Mouse (Mus musculus) erythroblast, adult 5-6 weeks (primary cell): ENCODE measurements around the gene Dsp. TPM values are rescaled to one million over a fixed set of nuclear protein-coding genes. Genes with fewer than 3 reads are reported as not detected.

Experiments
- ATAC-seq: replicated peaks from 2 replicates; pipeline ENCODE4 v1.8.0; 2016; ENCODE audit warnings: moderate number of reproducible peaks, mild to moderate bottlenecking, moderate TSS enrichment, inconsistent platforms; ENCODE audit not compliant: poor library complexity, low FRiP score, severe bottlenecking
- total RNA-seq, 2 experiments: library from RNA; stranded (forward) in 1 of 2; stranded (reverse) in 1 of 2; fragments of 150-400 nt in 1 of 2; fragments of 200-764, 138-1000 nt in 1 of 2; gene quantifications; 2 replicates each; pipeline versions ENCODE4 v1.2.3 to v1.2.4; 2015 to 2017; ENCODE audit warnings: low replicate concordance in 2 of 2

The Dsp gene
- total RNA-seq (2015; ENCODE audit: low replicate concordance) (0.38 TPM in 1 of 2 replicates, not detected in the other), total RNA-seq (2017; ENCODE audit: low replicate concordance) (0.28 and 0.34 TPM in 2 replicates)

DNA sequence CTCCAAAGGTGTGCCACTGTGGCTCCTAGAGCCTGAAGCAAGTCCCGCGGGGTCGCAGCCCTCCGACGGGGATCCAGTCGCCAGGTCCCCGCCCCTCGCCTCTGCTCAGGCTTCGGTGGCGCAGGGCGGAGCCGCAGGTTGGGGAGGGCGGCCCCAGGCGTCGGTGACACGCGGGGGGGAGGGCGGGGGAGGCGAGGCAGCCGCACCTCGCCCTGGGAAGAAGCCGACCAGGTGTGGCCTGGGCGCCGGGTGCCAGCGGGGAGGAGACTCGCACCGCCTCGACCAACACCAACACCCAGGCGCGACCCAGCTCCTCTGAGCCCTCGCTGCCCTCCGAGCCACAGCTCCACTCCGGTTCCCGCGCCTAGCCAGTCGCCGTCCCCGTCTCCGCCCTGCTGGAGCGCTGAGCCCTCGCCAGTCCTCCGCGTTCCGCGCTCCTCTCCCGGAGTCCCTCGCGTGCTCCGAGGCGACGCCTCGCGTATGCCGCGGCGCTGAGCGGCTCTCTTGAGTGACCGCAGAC lies at the start of gene Dsp:
Dsp (plus strand) TSS at position 226 of the 520 bp plus-strand sequence.
- no peak for ATAC-seq

DNA sequence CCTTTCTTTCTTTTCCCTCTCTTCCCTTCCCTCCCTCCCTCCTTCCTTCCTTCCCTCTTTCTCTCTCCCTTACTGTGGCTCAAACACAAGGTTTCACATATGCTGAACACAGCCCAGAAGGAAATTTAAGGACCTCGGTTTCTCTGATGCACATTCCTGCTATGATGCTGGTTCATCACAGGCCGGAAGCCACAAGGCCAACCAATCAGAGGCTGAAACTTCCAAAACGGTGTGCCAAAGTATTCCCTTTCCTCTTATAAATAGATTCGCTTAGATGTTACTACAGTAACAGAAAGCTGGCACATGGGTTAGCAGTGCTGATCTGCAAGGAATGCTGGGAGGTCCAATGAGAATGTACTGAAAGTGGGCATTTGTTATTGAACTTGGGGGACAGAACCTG lies 47.7 kb upstream of the Dsp start:
- no peak for ATAC-seq

DNA sequence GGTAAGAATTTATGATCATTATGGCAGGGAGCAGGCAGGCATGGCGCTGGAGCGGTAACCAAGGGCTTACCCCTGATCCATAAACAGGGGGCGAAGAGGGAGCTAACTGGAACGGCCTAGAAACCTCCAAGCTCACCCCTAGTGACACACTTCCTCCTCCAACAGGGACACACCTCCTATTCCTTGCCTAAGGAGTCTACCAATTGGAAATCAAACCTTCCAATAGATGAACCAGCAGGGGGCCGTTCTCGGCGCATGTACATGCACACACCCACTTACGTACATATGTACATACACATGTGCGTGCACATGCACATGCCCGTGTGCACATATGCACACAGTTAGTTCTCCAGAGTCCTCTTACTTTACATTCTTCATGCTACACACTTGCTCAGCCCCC lies 46.6 kb upstream of the Dsp start:
- ATAC-seq: no peak

DNA sequence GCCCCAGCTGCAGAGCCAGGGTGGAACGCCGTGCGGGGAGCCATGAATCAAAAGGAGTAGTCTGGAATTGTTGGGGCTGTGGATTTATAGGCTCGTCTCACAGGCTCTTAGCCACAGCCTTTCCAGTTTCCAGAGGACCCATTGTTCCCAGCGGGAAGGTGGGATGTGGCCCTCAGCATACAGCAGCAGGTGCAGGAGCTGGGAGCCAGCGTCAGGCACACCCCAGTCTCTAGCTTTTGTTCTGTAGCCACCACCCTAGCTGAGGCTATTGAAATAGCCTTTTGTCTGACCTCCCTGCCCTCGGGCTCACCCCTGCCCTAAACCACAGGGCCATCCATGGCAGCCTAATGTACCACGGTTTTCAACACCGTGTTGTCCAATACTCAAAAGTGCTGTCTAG lies 42.0 kb upstream of the Dsp start:
- no peak for ATAC-seq

DNA sequence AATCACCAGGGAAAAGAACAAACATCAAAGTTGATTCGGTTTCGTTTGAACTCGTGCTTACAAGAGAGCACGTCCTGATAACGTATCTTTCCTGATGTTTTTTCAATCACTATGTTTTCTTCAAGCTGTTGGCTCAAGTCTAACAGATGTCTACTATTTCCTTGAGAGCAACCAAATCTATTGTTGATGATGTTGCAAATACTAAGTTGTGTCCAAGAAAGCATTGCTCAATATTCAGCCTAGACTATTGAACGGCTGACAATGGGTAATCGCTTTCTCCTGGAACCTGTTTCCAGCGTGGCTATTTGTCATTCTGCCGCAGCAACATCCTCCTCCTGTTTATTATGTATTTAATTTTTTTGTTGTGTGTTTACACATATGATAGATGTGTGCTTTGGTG lies 28.8 kb upstream of the Dsp start:
- ATAC-seq: no peak

DNA sequence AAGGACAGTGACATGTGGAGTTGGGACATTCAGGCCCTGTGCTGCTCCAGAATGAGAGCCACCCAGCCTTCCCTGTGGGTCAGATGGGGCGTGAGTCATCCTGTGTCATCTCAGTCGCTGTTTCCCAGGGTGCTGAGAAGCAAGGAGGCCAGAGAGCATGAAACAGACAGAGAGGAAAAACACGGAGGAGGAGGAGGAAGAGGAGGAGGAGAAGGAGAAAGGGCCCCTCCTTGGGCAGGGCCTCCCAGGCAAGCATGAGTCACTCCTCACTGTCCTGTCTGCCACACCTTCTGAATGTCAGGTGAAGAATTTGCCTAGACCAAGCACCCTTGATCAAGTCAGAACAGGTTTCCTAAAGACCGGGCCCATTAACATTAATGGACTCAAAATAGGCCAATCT lies 27.4 kb upstream of the Dsp start:
- no peak for ATAC-seq

DNA sequence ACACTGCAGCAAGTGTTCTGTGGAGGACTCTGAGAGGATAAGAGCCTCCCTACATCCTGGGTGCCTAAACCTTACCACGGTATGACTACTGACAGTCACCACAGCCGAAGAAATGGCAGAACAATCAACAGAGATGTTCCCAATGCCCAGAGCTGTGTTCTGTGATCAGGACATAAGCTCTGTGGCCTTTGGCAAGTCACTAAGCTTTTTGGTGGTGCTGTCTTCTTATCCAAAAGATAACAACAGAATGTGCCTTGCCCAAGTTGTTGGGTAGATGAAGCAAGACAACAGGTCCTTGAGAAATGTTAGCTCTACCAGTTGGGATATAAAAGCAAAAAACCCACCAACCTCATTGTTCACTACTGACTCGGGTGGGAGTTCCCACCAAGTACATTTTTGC lies 23.4 kb upstream of the Dsp start:
- ATAC-seq: no peak

DNA sequence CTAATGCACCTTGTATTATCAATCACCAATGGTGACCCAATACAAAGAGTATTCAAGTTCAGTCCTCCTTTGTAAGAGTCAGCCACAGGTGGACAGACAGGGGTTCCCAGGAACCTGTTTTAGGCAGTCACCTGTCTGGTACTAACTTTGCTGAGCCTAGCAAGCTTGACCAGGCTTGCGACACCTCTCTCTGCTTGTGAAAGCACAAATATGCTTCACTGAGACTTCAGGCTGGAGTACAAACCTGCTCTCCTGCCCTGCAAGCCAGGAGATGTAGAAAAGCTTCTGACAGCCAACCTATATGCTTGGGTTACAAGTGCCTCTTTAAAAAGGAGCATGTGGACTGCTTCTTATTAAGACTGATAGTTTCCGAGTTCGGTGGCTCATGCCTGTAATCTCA lies 22.8 kb upstream of the Dsp start:
- no peak for ATAC-seq

DNA sequence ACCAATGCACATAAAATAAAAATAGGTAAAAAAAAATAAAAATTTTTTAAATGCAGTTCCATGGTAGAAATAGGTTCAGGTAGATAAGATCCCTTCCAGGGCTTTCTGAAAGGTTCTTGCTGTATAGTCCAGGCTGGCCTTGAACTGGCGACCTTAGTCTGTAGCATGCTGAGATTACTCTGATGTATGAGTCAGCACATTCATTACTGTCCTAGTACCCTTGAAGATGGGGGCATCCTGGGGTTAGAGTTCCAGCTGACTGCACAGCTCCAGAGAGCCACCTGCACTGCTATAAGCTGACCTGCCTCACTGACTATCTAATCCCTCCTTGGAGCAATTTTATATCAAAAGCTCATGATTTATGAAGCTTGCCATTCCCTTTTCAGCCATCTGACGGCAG lies 21.6 kb upstream of the Dsp start:
- ATAC-seq: no peak

DNA sequence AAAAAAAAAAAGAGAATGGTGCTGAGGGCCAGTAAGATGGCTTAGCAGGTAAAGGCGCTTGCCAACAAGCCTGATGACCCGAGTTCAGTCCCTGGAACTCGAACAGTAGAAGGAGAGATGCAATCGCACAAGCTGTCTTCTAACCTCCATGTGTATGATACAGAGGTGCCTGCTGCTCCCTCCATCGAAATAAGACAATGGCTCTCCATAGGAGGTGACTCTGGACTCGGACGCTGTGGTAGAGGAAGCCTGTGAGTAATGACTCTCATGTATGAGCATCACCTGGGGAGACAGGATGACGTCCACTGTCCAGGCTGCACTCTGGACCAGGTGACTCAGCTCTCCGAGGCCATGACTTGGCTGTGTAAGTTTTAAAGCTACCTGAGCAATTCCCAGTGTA lies 21.0 kb upstream of the Dsp start:
- no peak for ATAC-seq

DNA sequence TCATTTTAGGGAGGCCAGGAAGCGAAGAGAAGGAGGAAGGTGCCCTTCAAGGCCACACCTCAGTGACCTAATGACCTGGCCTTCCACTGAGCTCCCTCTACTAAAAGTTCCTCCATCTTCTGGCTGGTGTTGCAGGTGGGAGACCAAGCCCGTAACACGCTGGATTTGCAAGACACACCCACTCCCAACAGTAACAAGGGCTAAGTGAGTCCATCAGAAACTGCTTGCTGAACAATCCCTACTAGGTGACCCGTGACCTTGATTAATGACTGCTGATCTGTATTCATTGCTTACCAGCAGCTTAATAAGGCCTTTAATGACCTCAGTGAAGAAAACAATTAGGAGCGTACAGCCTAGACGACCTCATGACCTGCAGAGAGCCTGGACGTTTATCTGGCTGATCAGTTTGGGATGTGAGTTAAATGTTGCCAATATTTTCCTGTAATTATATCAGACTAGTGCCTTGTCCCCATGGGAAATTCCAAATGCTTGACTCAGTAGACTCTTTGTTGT lies 18.0 kb upstream of the Dsp start:
- no peak for ATAC-seq

DNA sequence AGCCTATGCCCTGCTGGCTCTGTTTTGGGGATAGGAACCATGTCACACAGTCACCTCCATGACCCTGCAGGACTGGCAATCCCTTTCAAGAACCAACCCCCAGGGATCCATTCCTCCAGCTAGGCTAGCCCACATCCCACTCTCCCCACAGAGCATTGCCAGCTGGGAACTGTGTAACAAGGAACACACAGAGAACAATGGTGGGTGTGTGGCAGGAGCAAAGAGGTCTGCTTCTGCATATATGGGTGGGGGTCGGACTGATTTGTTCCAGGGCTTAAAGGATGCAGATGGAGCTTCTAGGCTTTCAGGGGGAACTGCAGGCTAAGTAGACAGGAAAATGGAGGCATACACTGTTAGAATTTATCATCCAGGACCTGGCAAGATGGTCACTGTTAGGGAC lies 10.6 kb upstream of the Dsp start:
- ATAC-seq: no peak

DNA sequence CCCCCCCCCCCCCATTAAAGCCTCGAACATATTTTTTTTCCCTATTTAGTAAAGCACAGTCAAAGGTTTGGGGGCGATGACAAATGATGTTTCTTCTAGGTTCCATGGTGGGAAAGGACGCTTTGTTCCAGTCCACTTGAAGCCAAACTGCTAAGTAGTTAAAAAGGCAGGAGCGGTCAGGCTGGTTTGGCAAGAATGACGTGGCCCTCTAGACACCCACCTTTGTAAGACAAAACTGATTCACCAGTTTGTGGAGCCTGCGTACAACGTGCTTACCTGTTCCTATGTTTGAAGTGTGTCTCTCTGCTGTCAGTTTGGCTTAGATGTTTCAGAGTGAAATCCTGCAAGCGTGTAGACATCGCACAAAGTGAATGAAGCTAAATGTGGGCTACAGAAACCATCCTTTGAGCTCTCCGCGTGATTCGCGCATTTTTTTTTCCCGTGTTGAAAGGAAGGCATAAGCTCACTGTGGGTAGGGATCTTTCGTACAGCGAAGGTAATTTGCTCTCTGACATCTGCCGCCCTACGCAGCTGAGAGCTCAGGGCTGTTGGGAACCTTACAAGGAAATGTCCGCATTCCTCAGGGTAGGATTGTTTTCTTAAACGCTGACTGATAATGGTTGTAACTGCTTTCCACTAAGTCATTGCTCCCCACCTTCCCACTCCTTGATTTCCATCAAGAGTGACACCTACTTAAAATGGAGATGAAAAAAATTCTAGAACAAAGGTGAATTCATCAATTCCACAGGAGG lies 6.0 kb upstream of the Dsp start:
- no peak for ATAC-seq

DNA sequence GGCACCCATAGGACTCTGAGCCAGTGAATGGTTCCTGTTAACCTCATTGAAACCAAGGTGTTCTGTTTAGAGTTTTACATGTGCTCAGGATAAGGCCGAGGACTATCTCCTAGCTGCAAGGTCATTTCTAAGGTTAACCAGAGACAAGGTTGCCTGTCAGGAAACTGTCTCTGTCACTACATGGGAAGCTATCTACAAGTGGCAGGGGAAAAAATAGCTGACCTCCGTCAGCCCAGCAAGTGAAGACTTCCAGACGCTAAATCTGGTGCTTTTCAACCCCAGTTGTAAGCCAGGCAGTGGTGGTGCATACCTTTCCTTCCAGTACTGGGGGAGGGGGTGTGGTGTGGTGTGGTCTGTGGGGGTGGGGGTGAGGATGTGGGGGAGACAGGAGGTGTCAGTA lies 2.7 kb upstream of the Dsp start:
- no peak for ATAC-seq

DNA sequence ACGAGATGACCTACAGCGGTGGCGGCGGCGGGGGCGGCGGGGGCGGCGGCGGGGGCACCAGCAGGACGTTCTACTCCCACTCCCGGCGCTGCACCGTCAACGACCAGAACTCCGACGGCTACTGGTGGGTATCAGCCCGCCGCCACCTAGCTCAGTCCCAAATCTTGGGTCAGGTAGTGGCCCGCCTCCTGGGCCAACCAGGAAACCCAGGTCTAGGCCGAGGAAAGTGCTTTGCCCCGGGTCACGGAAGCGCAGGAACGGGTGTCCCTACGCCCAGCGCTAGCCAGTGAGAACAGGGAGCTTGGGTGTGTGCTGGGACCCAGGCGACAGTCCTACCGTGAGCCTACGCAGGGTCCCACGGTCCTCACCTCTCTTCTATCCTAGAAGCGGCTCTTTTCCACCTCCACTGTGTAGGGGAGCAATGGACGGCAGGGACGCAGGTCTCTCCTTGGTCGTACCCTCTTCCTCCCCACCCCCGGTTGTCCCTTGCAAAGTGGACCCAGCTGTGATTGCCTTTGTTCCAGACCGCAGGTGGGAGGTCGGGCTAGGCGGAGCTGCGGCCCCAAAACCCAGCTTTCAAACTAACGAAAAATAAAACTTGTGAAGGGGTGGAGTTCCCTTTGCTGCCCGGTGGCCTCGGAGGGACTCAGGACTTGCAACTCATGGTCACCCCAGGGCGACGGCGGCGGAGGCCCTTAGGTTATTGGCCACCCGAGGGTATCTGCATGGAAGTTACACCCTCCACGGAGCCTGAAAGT lies 756 bp downstream of the Dsp start:
- ATAC-seq: no peak

DNA sequence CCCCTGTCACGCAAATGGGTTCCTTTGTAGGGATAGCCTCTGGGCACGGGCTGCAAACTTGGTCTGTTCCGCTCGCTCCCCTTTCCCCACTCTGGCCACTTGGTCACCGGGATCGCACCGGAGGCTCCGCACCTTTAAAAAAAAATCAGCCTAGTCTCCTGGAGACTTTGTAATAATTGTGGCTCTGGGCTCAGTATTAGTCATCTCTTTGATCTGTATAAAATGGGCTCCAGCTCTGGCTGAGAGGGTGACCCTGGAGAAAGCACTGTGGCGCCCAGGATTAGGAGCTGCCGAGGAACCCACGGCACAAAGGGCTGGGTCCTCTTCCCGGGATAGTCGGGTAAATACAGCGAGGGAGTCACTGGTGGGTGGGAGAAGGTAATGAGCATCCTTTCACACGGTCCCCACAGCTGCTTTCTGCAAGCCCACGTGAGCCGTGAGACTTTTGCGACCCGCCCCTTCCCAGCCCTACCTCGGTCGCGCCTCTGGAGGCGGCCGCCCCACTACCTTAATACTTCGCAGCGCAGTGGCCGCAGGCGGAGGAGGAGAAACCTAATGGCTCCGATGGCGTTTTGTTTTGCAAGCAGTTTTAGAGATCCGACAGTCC lies 1.4 kb downstream of the Dsp start:
- no peak for ATAC-seq

DNA sequence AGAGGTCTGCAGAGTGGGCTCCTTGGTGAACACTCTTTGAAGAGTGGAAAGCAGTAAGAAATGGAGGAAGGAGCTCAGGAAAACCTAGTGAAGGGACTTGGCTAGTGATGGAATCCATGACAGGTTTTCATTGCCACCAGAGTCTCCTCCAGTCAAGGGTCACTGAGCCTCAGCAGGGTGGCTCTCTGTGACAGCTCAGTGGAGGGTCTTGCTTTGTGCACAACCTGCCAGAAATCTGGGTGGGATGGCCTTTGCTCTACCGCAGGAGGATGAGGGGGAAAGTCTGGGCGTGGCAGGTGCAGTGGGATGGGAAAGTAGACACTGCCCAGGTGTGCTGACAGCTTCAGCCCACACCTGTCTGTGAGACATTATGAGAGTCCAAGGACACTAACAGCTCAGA lies 4.4 kb downstream of the Dsp start:
- ATAC-seq: no peak

DNA sequence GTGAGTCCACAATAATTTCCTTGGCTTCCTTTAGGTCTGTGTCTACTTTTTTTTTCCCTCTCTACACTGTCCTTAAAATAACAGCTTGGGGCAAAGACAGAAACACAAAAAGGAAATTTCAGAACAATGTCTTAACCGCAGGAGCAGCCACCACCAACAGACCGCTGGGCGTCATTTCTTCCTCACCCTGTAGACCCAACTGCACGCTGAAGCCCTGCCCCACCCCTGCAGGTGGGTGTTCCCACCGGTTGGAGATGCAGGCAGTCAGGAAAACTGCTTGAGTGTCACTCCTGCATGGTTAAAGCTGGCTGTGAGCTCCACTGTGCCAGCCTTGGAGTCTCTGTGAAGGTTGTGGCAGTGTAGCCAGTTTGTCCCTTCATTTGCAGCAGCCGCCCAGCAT lies 6.5 kb downstream of the Dsp start:
- no peak for ATAC-seq

DNA sequence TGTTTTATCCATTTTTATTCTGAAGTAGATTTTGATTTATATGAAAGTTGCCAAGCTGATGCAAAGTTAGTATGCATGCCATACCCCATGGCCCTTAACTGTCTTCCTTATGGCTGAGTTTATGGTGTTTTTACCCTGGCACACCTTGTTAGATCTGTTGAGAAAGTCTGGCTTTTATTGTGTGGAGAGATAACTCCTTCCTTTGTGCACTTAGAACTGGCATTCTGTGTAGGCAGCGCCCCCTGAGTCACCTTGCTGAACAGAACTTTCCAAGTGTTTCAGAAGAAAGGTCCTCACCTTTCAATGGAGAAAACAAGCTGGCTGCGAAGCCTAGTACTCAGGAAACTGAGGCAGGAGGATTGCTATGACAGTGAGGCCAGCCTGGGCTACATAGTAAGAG lies 10.9 kb downstream of the Dsp start:
- no peak for ATAC-seq

DNA sequence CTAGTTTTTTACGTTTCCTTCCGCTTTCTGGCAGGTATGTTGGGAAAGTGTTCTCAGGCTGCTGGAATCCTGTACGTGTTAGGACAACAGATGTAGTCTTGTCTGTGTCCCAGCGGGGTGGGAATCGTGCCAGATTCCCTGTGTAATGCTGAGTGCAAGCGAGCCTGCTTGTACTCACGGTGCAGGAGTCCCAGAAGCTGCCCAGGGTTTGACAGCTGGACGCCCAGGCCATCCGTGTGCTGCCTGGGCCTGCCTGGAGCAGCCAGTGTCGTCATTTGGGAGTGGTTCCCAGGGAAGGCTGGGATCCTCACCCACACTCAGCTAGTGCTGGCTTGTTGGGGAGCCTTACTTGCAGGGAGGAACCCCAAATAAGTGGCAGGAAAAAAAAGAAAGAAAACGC lies 11.6 kb downstream of the Dsp start:
- no peak for ATAC-seq

DNA sequence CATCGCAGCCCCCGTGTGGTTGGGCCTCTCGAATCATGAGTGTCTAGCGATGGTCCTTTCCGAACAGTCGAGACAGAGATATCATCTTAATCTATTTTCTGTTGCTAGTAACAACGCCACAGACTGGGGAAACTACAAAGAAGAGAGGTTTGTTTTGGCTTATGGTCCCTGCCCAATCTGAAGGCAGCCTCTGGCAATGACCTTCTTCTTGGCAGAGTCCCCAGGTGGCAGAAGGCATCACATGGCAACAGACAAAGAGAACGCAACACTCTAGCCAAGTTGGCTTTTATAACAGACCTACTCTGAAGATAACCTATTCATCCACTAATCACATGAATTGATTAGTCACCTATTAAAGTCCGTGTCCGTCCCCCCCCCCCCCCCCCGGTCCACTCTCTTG lies 13.8 kb downstream of the Dsp start:
- ATAC-seq: no peak
